Mouse (Mus musculus): ENCODE results near the gene Socs4.
"Not testable (repeated sequence)": the region's sequence is repeated elsewhere in the genome, so short reads cannot be mapped to it uniquely, and the experiment has no call there.

Socs4 gene

GRCm38 (mm10) chr14:47286215-47286614 is 9.5 kb downstream of the Socs4 start:
- DNase-seq (ENCODE audit: low spot score in 2 of 2) = no peak

- DNase-seq (ENCODE audit: low spot score in 2 of 2) = no peak
Observed at GRCm38 (mm10) chr14:47287021-47287420, 10.3 kb downstream of the Socs4 start.

- no peak for DNase-seq (ENCODE audit: low spot score in 2 of 2)
Observed at GRCm38 (mm10) chr14:47291772-47292171, 15.0 kb downstream of the Socs4 start.

GRCm38 (mm10) chr14:47294136-47294535 is 17.4 kb downstream of the Socs4 start:
- DNase-seq (ENCODE audit: low spot score in 2 of 2) = no peak

GRCm38 (mm10) chr14:47296232-47296631 is 19.5 kb downstream of the Socs4 start:
- no peak for DNase-seq (ENCODE audit: low spot score in 2 of 2)

GRCm38 (mm10) chr14:47297785-47298407 is 21.2 kb downstream of the Socs4 start, which contains the start of gene Mapk1ip1l:
Mapk1ip1l (plus strand) TSS chr14:47298266.
- peak; percentile 79 to 82 for DNase-seq (ENCODE audit: low spot score in 2 of 2)

GRCm38 (mm10) chr14:47298408-47298792 is 21.7 kb downstream of the Socs4 start:
- no peak for DNase-seq (ENCODE audit: low spot score in 2 of 2)

- DNase-seq (ENCODE audit: low spot score in 2 of 2) = no peak
Observed at GRCm38 (mm10) chr14:47298819-47299261, 22.1 kb downstream of the Socs4 start.

GRCm38 (mm10) chr14:47302885-47303680 is 26.4 kb downstream of the Socs4 start:
- DNase-seq (ENCODE audit: low spot score in 2 of 2) = no peak

GRCm38 (mm10) chr14:47304814-47305405 is 28.2 kb downstream of the Socs4 start:
- DNase-seq (ENCODE audit: low spot score in 2 of 2) = no peak

GRCm38 (mm10) chr14:47305933-47306332 is 29.2 kb downstream of the Socs4 start:
- no peak for DNase-seq (ENCODE audit: low spot score in 2 of 2)

GRCm38 (mm10) chr14:47307669-47308068 is 30.9 kb downstream of the Socs4 start:
- no peak for DNase-seq (ENCODE audit: low spot score in 2 of 2)

- DNase-seq (ENCODE audit: low spot score in 2 of 2) = no peak
Observed at GRCm38 (mm10) chr14:47309061-47309460, 32.3 kb downstream of the Socs4 start.

- no peak for DNase-seq (ENCODE audit: low spot score in 2 of 2)
Observed at GRCm38 (mm10) chr14:47310342-47311181, 33.8 kb downstream of the Socs4 start.

- no peak for DNase-seq (ENCODE audit: low spot score in 2 of 2)
Observed at GRCm38 (mm10) chr14:47319362-47319761, 42.6 kb downstream of the Socs4 start.

- not testable (repeated sequence) for DNase-seq (ENCODE audit: low spot score in 2 of 2)
Observed at GRCm38 (mm10) chr14:47321581-47321980, 44.9 kb downstream of the Socs4 start.

- DNase-seq (ENCODE audit: low spot score in 2 of 2) = no peak
Observed at GRCm38 (mm10) chr14:47325965-47326761, 49.4 kb downstream of the Socs4 start.

GRCm38 (mm10) chr14:47327347-47327746 is 50.6 kb downstream of the Socs4 start:
- no peak for DNase-seq (ENCODE audit: low spot score in 2 of 2)

- no peak for DNase-seq (ENCODE audit: low spot score in 2 of 2)
Observed at GRCm38 (mm10) chr14:47331920-47332319, 55.2 kb downstream of the Socs4 start.

GRCm38 (mm10) chr14:47334819-47335218 is 58.1 kb downstream of the Socs4 start:
- peak; percentile 38 to 47 for DNase-seq (ENCODE audit: low spot score in 2 of 2)

- DNase-seq (ENCODE audit: low spot score in 2 of 2) = no peak
Observed at GRCm38 (mm10) chr14:47335300-47335699, 58.6 kb downstream of the Socs4 start.
